Mouse (Mus musculus) thymus, postnatal 14 days (tissue): ENCODE results near the gene Foxn2.

Experiments
- DNase-seq: peaks from one replicate; pipeline ENCODE4 v3.0.0; 2021

The Foxn2 gene

GRCm38 (mm10) chr17:88494772-88495132 lies 54.2 kb downstream of the Foxn2 start:
- no peak for DNase-seq

GRCm38 (mm10) chr17:88498090-88498682 lies 57.7 kb downstream of the Foxn2 start:
- no peak for DNase-seq

- no peak for DNase-seq
Measured at GRCm38 (mm10) chr17:88504056-88504455, 63.5 kb downstream of the Foxn2 start.

- DNase-seq = no peak
Measured at GRCm38 (mm10) chr17:88505275-88505723, 64.8 kb downstream of the Foxn2 start.

GRCm38 (mm10) chr17:88505941-88506340 lies 65.4 kb downstream of the Foxn2 start:
- no peak for DNase-seq

GRCm38 (mm10) chr17:88507376-88507775 lies 66.9 kb downstream of the Foxn2 start:
- DNase-seq = no peak

GRCm38 (mm10) chr17:88508846-88509508 lies 68.5 kb downstream of the Foxn2 start:
- peak; percentile 31 for DNase-seq

- DNase-seq = no peak
Measured at GRCm38 (mm10) chr17:88509999-88510398, 69.5 kb downstream of the Foxn2 start.

GRCm38 (mm10) chr17:88511095-88511551 lies 70.6 kb downstream of the Foxn2 start:
- peak; percentile 86 for DNase-seq

GRCm38 (mm10) chr17:88516477-88516876 lies 76.0 kb downstream of the Foxn2 start:
- DNase-seq = no peak

GRCm38 (mm10) chr17:88527781-88528180 lies 87.3 kb downstream of the Foxn2 start:
- DNase-seq = peak; percentile 24

- peak; percentile 99 for DNase-seq
Measured at GRCm38 (mm10) chr17:88529519-88530235, 89.2 kb downstream of the Foxn2 start, which contains the start of gene Ppp1r21. Gene Ppp1r21, plus strand, starts transcription at chr17:88530118.

GRCm38 (mm10) chr17:88530236-88530619 lies 89.7 kb downstream of the Foxn2 start:
- no peak for DNase-seq

GRCm38 (mm10) chr17:88530667-88531066 lies 90.2 kb downstream of the Foxn2 start:
- DNase-seq = peak; percentile 14

GRCm38 (mm10) chr17:88531176-88531575 lies 90.7 kb downstream of the Foxn2 start:
- no peak for DNase-seq

- DNase-seq = no peak
Measured at GRCm38 (mm10) chr17:88537842-88538430, 97.4 kb downstream of the Foxn2 start.
